Mouse (Mus musculus) stomach, postnatal 0 days (tissue): ENCODE measurements around the gene Supt4a. TPM values are rescaled to one million over a fixed set of nuclear protein-coding genes. Genes with fewer than 3 reads are reported as not detected.
A peak's percentile ranks its signal among the peaks of the same experiment; 100 is the strongest.

ENCODE experiments used
- ATAC-seq: fragments of 200-750 bp; cut with Nextera tagmentation; 2 replicates; pipeline ENCODE4 v1.8.0; 2017; ENCODE audit not compliant: low FRiP score, low TSS enrichment
- DNase-seq: peaks from one replicate; pipeline ENCODE4 v3.0.0-alpha.2; 2016; ENCODE audit warnings: low spot score
- H3K27ac ChIP-seq: fragments of 300-500 bp; sonication (generic); replicated peaks from 2 replicates; pipeline ENCODE4 v1.5.1; 2014; ENCODE audit warnings: mild to moderate bottlenecking, control low read depth
- H3K27me3 ChIP-seq: fragments of 300-500 bp; sonication (generic); 2 replicates; pipeline ENCODE4 v1.6.1; 2014; ENCODE audit warnings: low read length; ENCODE audit not compliant: control insufficient read depth, insufficient read depth
- H3K36me3 ChIP-seq: fragments of 300-500 bp; sonication (generic); 2 replicates; pipeline ENCODE4 v1.6.1; 2014; ENCODE audit warnings: low read length, mixed read lengths; ENCODE audit not compliant: control insufficient read depth, insufficient read depth
- H3K4me1 ChIP-seq: fragments of 300-500 bp; sonication (generic); replicated peaks from 2 replicates; pipeline ENCODE4 v1.6.1; 2014; ENCODE audit warnings: antibody characterized with exemption; ENCODE audit not compliant: control insufficient read depth, insufficient read depth
- H3K4me2 ChIP-seq: fragments of 300-500 bp; sonication (generic); replicated peaks from 2 replicates; pipeline ENCODE4 v1.6.1; 2014; ENCODE audit warnings: low read depth, mild to moderate bottlenecking, control low read depth, moderate library complexity
- H3K4me3 ChIP-seq: fragments of 300-500 bp; sonication (generic); 2 replicates; pipeline ENCODE4 v1.5.1; 2014; ENCODE audit warnings: low read depth, low read length, control low read depth
- H3K9ac ChIP-seq: fragments of 300-500 bp; sonication (generic); 2 replicates; pipeline ENCODE4 v1.6.1; 2014; ENCODE audit warnings: mild to moderate bottlenecking, low read length, control low read depth, mixed read lengths
- H3K9me3 ChIP-seq: fragments of 300-500 bp; sonication (generic); 2 replicates; pipeline ENCODE4 v1.6.1; 2016; ENCODE audit warnings: low read length; ENCODE audit not compliant: control insufficient read depth
- CTCF ChIP-seq: IDR thresholded peaks from 2 replicates; pipeline ENCODE4 v1.5.1; 2016; ENCODE audit warnings: antibody characterized with exemption, low read depth, mild to moderate bottlenecking, moderate library complexity
- EP300 ChIP-seq: optimal IDR thresholded peaks from 2 replicates; pipeline ENCODE3; 2016; ENCODE audit warnings: antibody characterized with exemption
- WGBS: fragments of 180-500 bp; shearing (Covaris S2); extraction: QIAGEN DNeasy Blood & Tissue Kit; methylation state at CpG from one replicate; pipeline ENCODE4 v1.1.7; 2014; 5-methylcytosine and 5-hydroxymethylcytosine counted together
- polyA plus RNA-seq: library from polyadenylated mRNA; unstranded; fragments of >200 nt; fragmentation: Nextera tagmentation; extraction: Ambion mirVana; gene quantifications from 2 replicates; pipeline ENCODE4 v1.2.1, GENCODE M21; 2015

Supt4a gene
- polyA plus RNA-seq, 1 experiment from 2014 or later = 119 TPM

DNA sequence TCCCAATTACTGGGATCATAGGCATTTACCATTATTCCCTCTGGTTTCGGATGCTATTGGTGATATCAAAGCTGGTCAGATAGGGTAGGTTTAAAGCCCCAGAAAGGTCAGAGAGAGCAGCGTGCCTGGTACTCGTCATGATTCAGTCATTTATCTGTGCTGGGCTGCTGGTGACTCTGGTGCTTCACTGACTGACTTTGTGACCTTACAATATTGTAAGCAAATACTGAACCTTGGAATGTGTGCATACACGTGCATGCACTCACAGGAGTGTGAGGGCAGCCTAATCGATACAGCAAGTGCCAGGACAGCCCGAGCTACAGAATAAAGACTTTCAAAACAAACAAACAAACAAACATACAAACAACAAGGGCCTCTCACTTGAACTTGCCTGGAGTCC lies 1.7 kb upstream of the Supt4a start:
- ATAC-seq (no peak), DNase-seq (no peak)
- 0 out of 2 replicates have a peak, but pooled peaks cover 2% of the 10 kb centered on the region for H3K36me3 ChIP-seq
- 55% methylated on average over 6 of the region's 6 CpGs for WGBS
- H3K4me1 ChIP-seq = no peaks in the 10 kb centered on the region; the same call in 1 of the 2 replicates
- no peaks in the 10 kb centered on the region for H3K27me3 ChIP-seq
- no peak overlapping the region for H3K4me3 ChIP-seq
- H3K4me2 ChIP-seq = no peak overlapping the region
- H3K27ac ChIP-seq = no peak overlapping the region
- H3K9ac ChIP-seq = no peak overlapping the region
- TF ChIP-seq CTCF (no peak), EP300 (no peak)
- no peaks in the 10 kb centered on the region for H3K9me3 ChIP-seq

DNA sequence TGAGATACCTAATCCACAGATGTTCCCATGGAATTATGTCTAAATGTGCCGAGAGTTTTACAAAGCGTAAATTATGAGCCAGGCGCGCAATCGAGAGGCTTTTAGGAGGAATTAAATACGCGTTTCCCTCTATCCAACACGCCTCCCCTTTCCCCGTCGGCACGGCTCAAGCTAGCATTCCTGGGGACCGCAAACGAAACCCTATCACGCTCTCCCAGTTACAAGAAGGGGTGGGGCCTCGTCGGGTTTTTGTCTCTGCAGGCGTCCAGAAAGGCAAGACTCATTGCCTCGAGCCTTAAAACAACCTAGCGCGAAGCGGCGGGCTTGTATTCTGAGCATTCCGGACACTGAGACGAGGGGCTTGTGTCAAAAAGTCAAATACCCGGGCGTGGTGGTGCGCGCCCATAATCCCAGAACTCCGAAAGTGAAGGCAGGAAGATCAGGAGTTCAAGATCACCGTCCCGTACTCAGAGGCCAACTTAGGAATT lies 661 bp upstream of the Supt4a start:
- H3K4me1 ChIP-seq = no peaks in the 10 kb centered on the region; the same call in 1 of the 2 replicates
- H3K4me3 ChIP-seq = peak overlapping the region; percentile 78
- DNase-seq = peak; percentile 78
- peak overlapping the region; percentile 91 for H3K27ac ChIP-seq
- peak overlapping the region; percentile 88 for H3K4me2 ChIP-seq
- H3K9ac ChIP-seq = peak overlapping the region; percentile 69
- no peaks in the 10 kb centered on the region for H3K9me3 ChIP-seq
- under 1% methylated on average over 31 of the region's 31 CpGs for WGBS
- TF ChIP-seq EP300 (no peak), CTCF (no peak)
- 0 out of 2 replicates have a peak, but pooled peaks cover 2% of the 10 kb centered on the region for H3K36me3 ChIP-seq
- peak; percentile 75 for ATAC-seq
- H3K27me3 ChIP-seq = no peaks in the 10 kb centered on the region

DNA sequence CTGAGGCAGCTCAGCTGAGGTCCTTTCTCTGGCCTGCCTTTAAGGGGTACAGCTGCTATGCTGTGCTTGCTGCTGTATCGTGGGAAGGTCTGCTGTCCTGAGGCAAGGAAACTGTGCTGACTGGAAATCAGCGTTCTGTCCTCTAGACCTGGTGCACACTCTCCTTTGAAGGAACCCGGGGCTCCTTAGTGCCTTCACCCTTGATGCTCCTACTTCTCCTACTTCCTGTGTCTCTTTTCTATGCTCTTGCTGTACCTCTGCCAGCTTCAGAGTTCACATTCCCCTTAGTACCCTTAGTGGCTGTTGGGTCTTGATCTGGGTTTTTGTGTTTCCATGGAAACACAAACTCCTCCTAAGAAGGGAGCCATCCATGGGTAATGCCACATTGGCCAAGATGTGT lies 6.3 kb downstream of the Supt4a start:
- no peak for TF ChIP-seq EP300
- TF ChIP-seq CTCF = no peak
- DNase-seq = no peak
- Histone ChIP-seq H3K36me3 (peaks cover 9% of the 10 kb centered on the region), H3K4me2 (no peak overlapping the region), H3K4me1 (no peaks in the 10 kb centered on the region), H3K27ac (no peak overlapping the region), H3K9me3 (no peaks in the 10 kb centered on the region), H3K4me3 (no peak overlapping the region), H3K9ac (no peak overlapping the region), H3K27me3 (no peaks in the 10 kb centered on the region)
- 91% methylated on average over 3 of the region's 3 CpGs for WGBS
- ATAC-seq = no peak

DNA sequence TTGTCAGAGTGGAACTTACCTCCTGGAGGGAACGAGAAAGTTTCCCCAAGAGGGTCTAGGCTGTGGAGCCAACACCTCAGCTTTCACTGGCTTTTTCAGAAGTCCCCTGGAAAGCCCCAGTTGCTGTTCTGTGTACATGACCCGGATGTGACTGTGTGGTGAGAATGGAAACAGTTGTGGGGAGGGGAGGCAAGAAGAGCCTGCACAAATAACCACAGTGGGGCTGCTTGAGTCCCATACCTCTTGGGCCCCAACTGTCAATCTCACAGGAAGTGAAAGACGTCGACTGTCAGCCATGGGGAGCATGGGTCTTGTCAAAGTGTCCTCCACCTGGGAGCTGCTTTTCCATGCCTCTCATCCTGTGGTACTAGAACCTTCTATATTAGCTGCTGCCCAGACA lies 7.6 kb downstream of the Supt4a start:
- Histone ChIP-seq H3K36me3 (peaks cover 9% of the 10 kb centered on the region), H3K4me3 (no peak overlapping the region), H3K27ac (no peak overlapping the region), H3K4me2 (no peak overlapping the region), H3K4me1 (no peaks in the 10 kb centered on the region), H3K27me3 (no peaks in the 10 kb centered on the region), H3K9ac (no peak overlapping the region), H3K9me3 (no peaks in the 10 kb centered on the region)
- 75% methylated on average over 4 of the region's 4 CpGs for WGBS
- no peak for TF ChIP-seq CTCF
- no peak for TF ChIP-seq EP300
- ATAC-seq = no peak
- no peak for DNase-seq

- no peak overlapping the region for H3K4me2 ChIP-seq
- ATAC-seq (no peak), DNase-seq (no peak)
- no peak overlapping the region for H3K9ac ChIP-seq
- no peaks in the 10 kb centered on the region for H3K9me3 ChIP-seq
- TF ChIP-seq CTCF = no peak
- TF ChIP-seq EP300 = no peak
- H3K27me3 ChIP-seq = no peaks in the 10 kb centered on the region
- no peaks in the 10 kb centered on the region for H3K4me1 ChIP-seq
- H3K36me3 ChIP-seq = peaks cover 9% of the 10 kb centered on the region
- H3K4me3 ChIP-seq = no peak overlapping the region
- H3K27ac ChIP-seq = no peak overlapping the region
- 64% methylated on average over 9 of the region's 9 CpGs for WGBS
These were observed 8.5 kb downstream of the Supt4a start for GRCm38 (mm10) chr11:87745632-87746555.

DNA sequence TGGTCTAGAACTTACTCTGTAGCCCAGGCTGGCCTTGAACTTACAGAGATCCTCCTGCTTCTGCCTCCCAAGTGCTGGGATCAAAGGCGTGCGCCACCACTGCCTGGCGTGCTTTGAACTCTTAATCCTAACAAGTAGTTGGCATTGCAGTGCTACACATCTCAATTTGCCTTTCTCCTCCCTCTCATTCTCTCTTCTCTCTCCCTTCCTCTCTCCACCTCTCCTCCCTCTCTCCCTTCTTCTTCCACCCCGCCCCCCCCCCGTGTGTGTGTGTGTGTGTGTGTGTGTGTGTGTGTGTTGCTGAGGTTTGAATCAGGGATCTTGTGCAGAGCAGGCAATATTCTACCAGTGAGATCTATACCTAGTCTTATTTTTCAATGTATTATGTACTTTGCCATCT lies 10.0 kb downstream of the Supt4a start:
- Histone ChIP-seq H3K4me3 (no peak overlapping the region), H3K4me2 (no peak overlapping the region), H3K9ac (no peak overlapping the region), H3K36me3 (peaks cover 9% of the 10 kb centered on the region), H3K9me3 (no peaks in the 10 kb centered on the region), H3K4me1 (no peaks in the 10 kb centered on the region), H3K27ac (no peak overlapping the region), H3K27me3 (no peaks in the 10 kb centered on the region)
- DNase-seq (no peak), ATAC-seq (no peak)
- TF ChIP-seq EP300 (no peak), CTCF (no peak)
- 87% methylated on average over 4 of the region's 5 CpGs for WGBS
